Mouse (Mus musculus) spleen, adult 2 months (tissue): ENCODE results near the gene Akap2.

Experiments used
- CTCF ChIP-seq: fragments of 200-500 bp; IDR thresholded peaks from 2 replicates; pipeline ENCODE4 v1.5.1; 2011; ENCODE audit warnings: mild to moderate bottlenecking, inconsistent platforms; ENCODE audit not compliant: insufficient read depth, insufficient read length, insufficient replicate concordance; ENCODE audit errors: extremely low read depth
- POLR2A ChIP-seq: fragments of 200-500 bp; IDR thresholded peaks from 2 replicates; pipeline ENCODE4 v1.6.1; 2011; ENCODE audit warnings: low read depth, low read length, inconsistent platforms

DNA sequence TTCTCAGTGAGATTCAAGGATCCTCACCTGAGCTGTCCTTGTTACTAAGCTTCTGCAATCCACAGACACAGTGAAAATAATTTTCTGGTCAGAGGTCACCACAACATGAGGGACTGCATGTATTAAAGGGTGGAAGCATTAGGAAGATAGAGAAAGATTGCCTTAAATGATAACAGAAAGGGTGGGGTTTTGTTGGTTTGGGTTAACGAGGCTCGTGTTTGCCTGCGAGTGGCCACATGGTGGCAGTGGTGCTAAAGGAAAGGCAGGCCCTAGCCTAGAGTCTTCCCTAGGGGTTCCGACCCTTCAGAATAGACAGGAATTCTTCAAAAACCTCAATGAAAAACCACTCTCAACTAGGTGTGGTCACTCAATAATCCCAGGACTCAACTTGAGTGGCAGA is 183.8 kb downstream of the Akap2 start:
- TF ChIP-seq CTCF = peak; percentile 57; the same call in 1 of the 2 replicates
- no peak for TF ChIP-seq POLR2A
